Mouse (Mus musculus) forebrain, embryonic 15.5 days (tissue): Measurements from ENCODE around the gene Pdzd2. TPM values are rescaled to one million over a fixed set of nuclear protein-coding genes. Genes with fewer than 3 reads are reported as not detected.
A peak's percentile ranks its signal among the peaks of the same experiment; 100 is the strongest.

Source experiments
- ATAC-seq: fragments of 200-750 bp; cut with Nextera tagmentation; replicated peaks from 2 replicates; pipeline ENCODE4 v1.8.0; 2017; ENCODE audit warnings: mild to moderate bottlenecking, moderate TSS enrichment, moderate library complexity
- H3K27ac ChIP-seq: fragments of 300-500 bp; sonication (generic); replicated peaks from 2 replicates; pipeline ENCODE4 v1.5.1; 2015; ENCODE audit warnings: mild to moderate bottlenecking, inconsistent platforms
- H3K27me3 ChIP-seq: fragments of 300-500 bp; sonication (generic); 2 replicates; pipeline ENCODE4 v1.6.1; 2015; ENCODE audit warnings: inconsistent platforms
- H3K36me3 ChIP-seq: fragments of 300-500 bp; sonication (generic); 2 replicates; pipeline ENCODE4 v1.6.1; 2015; ENCODE audit warnings: mild to moderate bottlenecking, inconsistent platforms
- H3K4me1 ChIP-seq: fragments of 300-500 bp; sonication (generic); 2 replicates; pipeline ENCODE4 v1.6.1; 2015; ENCODE audit warnings: inconsistent platforms
- H3K4me2 ChIP-seq: fragments of 300-500 bp; sonication (generic); replicated peaks from 2 replicates; pipeline ENCODE4 v1.6.1; 2015; ENCODE audit warnings: mild to moderate bottlenecking, inconsistent platforms
- H3K4me3 ChIP-seq: fragments of 300-500 bp; sonication (generic); 2 replicates; pipeline ENCODE4 v1.5.1; 2015; ENCODE audit warnings: mild to moderate bottlenecking, inconsistent platforms
- H3K9ac ChIP-seq: fragments of 300-500 bp; sonication (generic); replicated peaks from 2 replicates; pipeline ENCODE4 v1.6.1; 2015; ENCODE audit warnings: mild to moderate bottlenecking, inconsistent platforms
- H3K9me3 ChIP-seq: fragments of 300-500 bp; sonication (generic); 2 replicates; pipeline ENCODE4 v1.6.1; 2016; ENCODE audit warnings: inconsistent platforms
- WGBS: fragments of 180-500 bp; shearing (Covaris S2); methylation state at CpG from one replicate; pipeline ENCODE4 v1.1.7; 2015; ENCODE audit warnings: mixed read lengths; 5-methylcytosine and 5-hydroxymethylcytosine counted together
- polyA plus RNA-seq: library from polyadenylated mRNA; unstranded; fragments of >200 nt; fragmentation: Nextera tagmentation; extraction: Ambion mirVana; gene quantifications from 2 replicates; pipeline ENCODE4 v1.2.1, GENCODE M21; 2015

The Pdzd2 gene
- polyA plus RNA-seq, 1 experiment from 2014 or later: 10.3 TPM

DNA sequence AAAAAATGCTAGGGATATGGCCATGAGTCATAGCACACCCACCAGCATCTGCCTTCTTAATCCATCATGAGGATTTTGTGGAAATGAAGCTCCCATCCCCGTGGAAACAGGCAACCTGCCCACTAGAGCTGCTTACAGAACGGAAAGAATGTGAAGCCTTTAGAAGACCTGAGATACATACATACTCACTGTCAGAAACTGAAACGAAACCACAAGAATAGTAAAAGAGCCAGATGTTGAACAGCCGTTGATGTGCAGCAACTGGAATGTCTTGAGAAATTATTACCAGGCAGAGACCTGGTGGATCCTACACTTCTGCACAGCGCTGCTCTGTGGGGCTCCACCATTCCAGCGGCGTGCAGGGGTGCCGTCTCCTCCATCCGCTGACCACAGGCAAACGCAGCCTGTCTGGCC lies 292.7 kb downstream of the Pdzd2 start:
- no peak overlapping the region for H3K4me2 ChIP-seq
- no peak overlapping the region for H3K27ac ChIP-seq
- no peak for ATAC-seq
- no peaks in the 10 kb centered on the region for H3K9me3 ChIP-seq
- WGBS: 86% methylated on average over 10 of the region's 10 CpGs
- H3K9ac ChIP-seq: no peak overlapping the region
- H3K27me3 ChIP-seq: no peaks in the 10 kb centered on the region
- H3K4me3 ChIP-seq: no peak overlapping the region
- no peaks in the 10 kb centered on the region for H3K36me3 ChIP-seq
- H3K4me1 ChIP-seq: no peaks in the 10 kb centered on the region

DNA sequence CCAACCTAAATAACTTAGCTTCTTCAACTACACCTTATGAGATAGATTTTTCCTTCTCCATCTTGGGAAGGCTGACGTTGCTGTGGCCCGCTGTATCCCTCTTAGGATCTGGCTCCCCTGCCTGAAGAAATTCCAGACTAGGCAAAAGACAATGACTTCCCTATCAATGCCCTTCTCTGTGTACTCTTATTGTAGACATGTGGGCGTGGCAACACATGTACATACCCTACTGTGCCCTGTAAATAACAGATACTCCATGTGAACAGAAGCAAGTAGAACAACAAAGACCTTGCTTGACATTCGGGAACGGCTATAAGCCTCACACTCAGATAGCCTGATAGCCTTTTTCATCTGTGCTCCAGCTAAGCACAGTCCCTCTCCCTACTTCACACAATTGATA lies 295.2 kb downstream of the Pdzd2 start:
- no peak overlapping the region for H3K4me2 ChIP-seq
- no peaks in the 10 kb centered on the region for H3K36me3 ChIP-seq
- no peak overlapping the region for H3K4me3 ChIP-seq
- no peak overlapping the region for H3K27ac ChIP-seq
- ATAC-seq: no peak
- H3K27me3 ChIP-seq: no peaks in the 10 kb centered on the region
- no peaks in the 10 kb centered on the region for H3K9me3 ChIP-seq
- WGBS: 69% methylated on average over 5 of the region's 5 CpGs
- no peaks in the 10 kb centered on the region for H3K4me1 ChIP-seq
- no peak overlapping the region for H3K9ac ChIP-seq

DNA sequence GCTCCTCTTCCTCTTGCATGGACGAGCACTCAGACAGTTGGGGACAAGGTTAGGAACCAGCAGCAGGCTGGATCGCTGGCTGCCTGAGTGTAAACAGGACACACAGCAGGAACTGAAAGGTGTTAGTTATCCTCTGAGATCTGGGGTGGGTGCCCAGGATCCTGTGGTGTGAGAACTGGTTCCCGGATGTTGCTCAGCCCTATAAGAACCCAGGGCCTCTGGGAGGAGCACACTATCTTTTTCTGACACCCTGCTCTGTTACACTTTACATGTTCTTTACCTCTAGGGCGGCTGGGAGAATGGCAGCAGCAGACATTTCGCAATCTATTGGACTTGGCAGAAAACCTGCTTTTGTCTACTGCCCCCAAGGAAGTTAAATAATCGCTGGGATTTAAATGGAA lies 300.4 kb downstream of the Pdzd2 start:
- no peaks in the 10 kb centered on the region for H3K27me3 ChIP-seq
- 49% methylated on average over 6 of the region's 6 CpGs for WGBS

DNA sequence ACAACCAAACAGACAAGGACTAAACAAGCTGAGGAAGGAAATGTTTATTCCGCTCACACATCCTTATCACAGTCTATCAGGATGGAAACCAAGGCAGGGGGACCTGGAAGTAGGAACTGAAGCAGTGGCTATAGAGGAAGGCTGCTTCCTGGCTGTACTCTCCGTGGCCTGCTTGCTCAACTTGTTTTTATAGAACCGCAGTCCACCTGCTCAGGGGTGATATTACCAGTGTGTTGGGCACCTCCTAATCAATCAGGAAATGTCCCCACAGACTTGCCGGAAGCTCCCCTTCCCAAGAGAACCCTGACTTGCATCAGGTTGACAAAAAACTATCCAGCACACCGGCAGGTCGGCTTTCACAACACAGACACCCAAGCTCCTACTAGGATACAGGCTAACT lies 301.0 kb downstream of the Pdzd2 start:
- Histone ChIP-seq H3K27me3 (no peaks in the 10 kb centered on the region), H3K4me3 (no peak overlapping the region), H3K4me1 (no peaks in the 10 kb centered on the region), H3K27ac (no peak overlapping the region), H3K36me3 (no peaks in the 10 kb centered on the region), H3K9ac (no peak overlapping the region), H3K9me3 (no peaks in the 10 kb centered on the region), H3K4me2 (no peak overlapping the region)
- no peak for ATAC-seq
- 87% methylated on average over 6 of the region's 6 CpGs for WGBS

More for the DNA sequence above, 300.4 kb downstream of the Pdzd2 start:
- Histone ChIP-seq H3K4me2 (no peak overlapping the region), H3K36me3 (no peaks in the 10 kb centered on the region), H3K9me3 (no peaks in the 10 kb centered on the region), H3K9ac (no peak overlapping the region), H3K4me3 (no peak overlapping the region), H3K4me1 (no peaks in the 10 kb centered on the region), H3K27ac (no peak overlapping the region)
- no peak for ATAC-seq

DNA sequence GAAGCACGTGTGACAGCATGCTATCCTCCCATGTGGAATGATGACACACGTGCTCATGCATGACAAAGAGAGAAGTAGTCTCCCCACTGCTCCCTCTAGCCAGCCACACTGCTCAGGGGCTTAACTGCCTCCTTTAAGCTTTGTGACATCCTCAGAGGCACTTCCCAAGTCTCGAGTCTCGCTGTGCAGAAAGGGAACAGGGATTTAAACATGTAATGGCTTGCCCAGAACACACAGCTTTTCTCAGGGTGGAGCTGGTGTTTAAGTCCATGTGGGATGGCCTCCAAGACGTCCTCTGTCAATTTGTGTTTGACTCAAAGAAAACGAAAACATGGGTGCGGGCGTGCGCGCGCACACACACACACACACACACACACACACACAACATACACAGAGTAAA lies 301.6 kb downstream of the Pdzd2 start:
- Histone ChIP-seq H3K9me3 (no peaks in the 10 kb centered on the region), H3K27ac (no peak overlapping the region), H3K4me1 (no peaks in the 10 kb centered on the region), H3K27me3 (no peaks in the 10 kb centered on the region), H3K9ac (no peak overlapping the region), H3K4me2 (no peak overlapping the region), H3K4me3 (no peak overlapping the region), H3K36me3 (no peaks in the 10 kb centered on the region)
- WGBS: 78% methylated on average over 11 of the region's 11 CpGs
- ATAC-seq: no peak

DNA sequence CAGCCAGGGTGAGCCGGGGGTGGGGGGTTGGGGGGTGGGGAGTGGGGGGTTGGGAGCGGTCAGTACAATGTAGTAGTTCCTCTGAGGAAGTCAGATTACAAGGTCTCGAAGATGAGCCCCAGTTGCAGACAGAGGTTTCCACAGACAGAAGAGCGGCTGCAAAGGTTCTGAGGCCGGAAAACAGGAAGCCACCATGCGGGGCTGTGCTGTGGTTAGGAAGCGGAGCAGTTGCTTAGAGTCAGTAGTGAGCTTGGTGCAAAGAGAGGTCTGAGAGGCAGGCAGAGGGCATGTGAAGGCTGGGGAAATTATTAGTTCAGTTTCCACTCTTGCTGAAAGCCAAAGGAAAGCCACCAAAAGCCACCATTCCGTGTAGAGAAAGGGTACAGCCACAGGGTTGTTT lies 303.8 kb downstream of the Pdzd2 start:
- H3K27ac ChIP-seq: no peak overlapping the region
- ATAC-seq: no peak
- H3K36me3 ChIP-seq: no peaks in the 10 kb centered on the region
- H3K27me3 ChIP-seq: no peaks in the 10 kb centered on the region
- no peak overlapping the region for H3K9ac ChIP-seq
- 88% methylated on average over 8 of the region's 8 CpGs for WGBS
- H3K4me2 ChIP-seq: no peak overlapping the region
- no peaks in the 10 kb centered on the region for H3K4me1 ChIP-seq
- no peak overlapping the region for H3K4me3 ChIP-seq
- no peaks in the 10 kb centered on the region for H3K9me3 ChIP-seq

DNA sequence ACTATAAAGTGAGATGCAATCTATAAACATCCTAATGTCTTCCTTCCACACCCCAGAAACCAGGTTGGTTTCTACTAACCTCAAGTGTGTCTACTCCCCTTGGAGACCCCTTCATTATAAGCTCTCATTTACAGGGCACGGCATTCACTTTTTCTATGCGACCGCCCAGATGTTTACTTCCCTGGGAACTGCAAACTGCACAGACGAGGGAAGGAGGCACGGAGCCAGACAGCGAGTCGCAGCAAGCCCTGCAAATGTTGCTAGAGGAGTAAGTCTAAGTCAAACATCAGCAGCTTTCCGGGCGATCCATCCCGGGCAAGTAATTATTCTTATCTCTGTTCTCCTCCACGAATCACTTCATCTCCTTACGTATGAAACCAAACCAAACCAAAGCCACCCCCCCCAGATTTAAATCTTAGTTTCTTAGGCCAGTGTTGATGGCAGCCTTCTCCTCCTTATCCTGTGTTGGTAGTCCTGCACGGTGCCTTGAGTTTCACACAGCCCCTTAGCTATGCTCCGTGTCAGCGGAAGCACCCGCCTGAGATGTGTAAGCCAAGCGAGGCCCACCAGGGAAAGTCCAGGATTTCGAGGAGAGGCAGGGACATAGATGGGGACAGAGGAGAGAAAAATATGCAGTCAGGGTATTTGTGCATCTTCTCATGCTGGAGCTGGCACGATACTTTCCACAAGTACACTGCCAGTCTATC lies 305.7 kb downstream of the Pdzd2 start:
- Histone ChIP-seq H3K27me3 (no peaks in the 10 kb centered on the region), H3K4me1 (no peaks in the 10 kb centered on the region), H3K9me3 (no peaks in the 10 kb centered on the region), H3K27ac (no peak overlapping the region), H3K4me2 (no peak overlapping the region), H3K4me3 (no peak overlapping the region), H3K9ac (no peak overlapping the region), H3K36me3 (no peaks in the 10 kb centered on the region)
- ATAC-seq: 0 out of 2 replicates have a peak, but pooled peaks have one; percentile 27
- WGBS: 75% methylated on average over 19 of the region's 19 CpGs

DNA sequence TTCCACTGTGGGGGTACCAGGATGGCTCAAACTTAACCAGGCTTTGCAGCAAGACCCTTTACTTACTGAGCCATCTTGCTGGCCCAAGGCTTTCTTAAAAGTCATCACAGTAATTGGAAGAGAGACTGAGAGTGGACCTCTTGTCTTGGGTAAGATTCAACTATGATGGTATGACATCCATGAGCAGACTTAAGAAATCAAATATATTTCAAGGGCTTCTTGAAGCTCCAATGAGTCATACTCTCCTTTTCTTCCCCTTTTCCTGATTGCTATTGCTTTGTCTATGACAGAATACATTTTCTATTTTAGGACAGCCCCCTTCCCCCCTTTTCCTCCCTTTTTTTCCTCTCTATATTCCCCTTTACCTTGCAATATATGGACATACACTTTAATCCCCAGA lies 306.8 kb downstream of the Pdzd2 start:
- H3K9ac ChIP-seq: no peak overlapping the region
- H3K4me1 ChIP-seq: no peaks in the 10 kb centered on the region
- no peaks in the 10 kb centered on the region for H3K36me3 ChIP-seq
- H3K27me3 ChIP-seq: no peaks in the 10 kb centered on the region
- no peak overlapping the region for H3K27ac ChIP-seq
- H3K9me3 ChIP-seq: no peaks in the 10 kb centered on the region
- no peak for ATAC-seq
- H3K4me3 ChIP-seq: no peak overlapping the region
- no peak overlapping the region for H3K4me2 ChIP-seq

DNA sequence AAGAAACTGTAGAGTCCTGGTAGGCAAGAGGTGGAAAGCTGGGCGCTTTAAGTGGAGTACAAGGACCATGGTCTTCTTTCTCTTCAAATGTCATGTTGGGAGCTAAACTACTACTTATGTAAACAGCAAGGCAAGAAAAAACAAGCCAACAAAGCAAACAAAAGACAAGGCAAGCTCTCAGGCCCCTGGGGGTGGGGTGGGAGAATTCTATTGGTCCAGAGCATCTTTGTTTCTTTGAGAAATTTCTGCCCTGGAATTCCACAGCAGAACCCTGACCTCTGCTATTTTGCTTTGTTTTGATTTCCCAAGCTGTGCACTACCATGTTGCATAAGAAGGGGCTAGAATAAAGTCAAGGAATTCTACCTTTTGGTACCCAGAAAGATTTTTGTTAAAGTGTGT lies 307.4 kb downstream of the Pdzd2 start:
- H3K27ac ChIP-seq: no peak overlapping the region
- WGBS: 93% methylated on average over 1 of the region's 1 CpGs
- H3K27me3 ChIP-seq: no peaks in the 10 kb centered on the region
- H3K4me2 ChIP-seq: no peak overlapping the region
- ATAC-seq: no peak
- H3K36me3 ChIP-seq: no peaks in the 10 kb centered on the region
- no peaks in the 10 kb centered on the region for H3K9me3 ChIP-seq
- no peak overlapping the region for H3K9ac ChIP-seq
- H3K4me3 ChIP-seq: no peak overlapping the region
- H3K4me1 ChIP-seq: no peaks in the 10 kb centered on the region

DNA sequence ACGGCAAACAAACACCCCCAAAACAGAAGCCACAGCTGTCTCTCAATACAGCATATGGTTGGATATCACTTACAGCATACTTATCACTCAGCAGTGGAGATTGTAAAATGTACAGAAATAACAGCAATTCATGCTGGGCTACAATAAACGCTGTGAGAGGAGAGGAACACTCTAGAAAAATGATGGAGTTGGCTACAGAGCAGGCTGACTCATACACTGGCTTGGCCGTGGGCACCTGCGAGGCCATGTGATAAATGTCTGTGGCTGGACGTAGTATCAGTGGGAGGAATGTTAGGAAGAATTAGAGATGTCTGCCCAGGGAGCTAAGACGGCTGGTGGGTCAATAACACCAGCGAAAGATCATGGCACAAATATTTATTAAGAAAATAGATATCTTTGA lies 308.0 kb downstream of the Pdzd2 start:
- 90% methylated on average over 7 of the region's 7 CpGs for WGBS
- H3K4me3 ChIP-seq: no peak overlapping the region
- no peaks in the 10 kb centered on the region for H3K36me3 ChIP-seq
- H3K27ac ChIP-seq: no peak overlapping the region
- H3K9me3 ChIP-seq: no peaks in the 10 kb centered on the region
- no peak overlapping the region for H3K4me2 ChIP-seq
- H3K27me3 ChIP-seq: no peaks in the 10 kb centered on the region
- no peak for ATAC-seq
- no peaks in the 10 kb centered on the region for H3K4me1 ChIP-seq
- H3K9ac ChIP-seq: no peak overlapping the region

DNA sequence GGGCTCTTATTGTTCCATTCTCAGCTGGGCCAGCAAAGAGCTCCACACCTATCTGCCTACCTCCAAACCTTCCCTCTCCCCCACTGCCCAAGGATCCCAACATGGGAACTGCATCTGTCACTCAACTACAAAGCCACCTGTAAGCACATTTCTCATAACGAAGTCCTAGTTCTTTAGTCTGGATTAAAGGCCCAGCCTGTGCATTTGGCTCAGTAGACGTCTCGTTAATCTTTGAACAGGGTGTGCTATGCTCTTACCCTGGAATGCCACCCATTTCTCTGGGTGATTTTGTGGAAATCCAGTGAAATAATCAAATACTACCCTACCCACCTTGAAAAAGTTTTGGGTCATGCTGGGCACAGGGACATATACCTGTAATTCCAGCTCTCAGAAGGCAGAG lies 308.5 kb downstream of the Pdzd2 start:
- 53% methylated on average over 3 of the region's 3 CpGs for WGBS
- no peaks in the 10 kb centered on the region for H3K36me3 ChIP-seq
- H3K4me2 ChIP-seq: no peak overlapping the region
- H3K27me3 ChIP-seq: no peaks in the 10 kb centered on the region
- H3K4me3 ChIP-seq: no peak overlapping the region
- no peak for ATAC-seq
- H3K9ac ChIP-seq: no peak overlapping the region
- H3K27ac ChIP-seq: no peak overlapping the region
- no peaks in the 10 kb centered on the region for H3K9me3 ChIP-seq
- H3K4me1 ChIP-seq: no peaks in the 10 kb centered on the region

DNA sequence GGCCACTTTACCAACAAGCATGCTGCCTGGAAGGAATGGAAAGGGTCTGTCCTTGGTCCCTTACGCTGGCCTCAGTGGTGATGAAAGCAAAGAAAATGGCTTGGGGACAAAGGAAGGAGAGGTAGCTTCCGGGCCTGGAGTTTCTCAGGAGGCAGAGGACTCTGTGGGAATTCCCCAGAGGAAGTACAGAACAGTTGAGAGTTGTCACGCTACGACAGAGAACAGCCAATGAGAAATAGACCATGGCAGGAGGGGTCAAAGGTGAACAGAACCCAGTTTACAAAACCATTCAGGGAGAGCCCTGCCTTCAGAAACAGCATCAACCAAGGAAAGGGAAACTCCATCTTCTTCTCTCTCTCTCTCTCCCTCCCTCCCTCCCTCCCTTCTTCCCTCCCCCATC lies 309.1 kb downstream of the Pdzd2 start:
- Histone ChIP-seq H3K9ac (no peak overlapping the region), H3K4me2 (no peak overlapping the region), H3K27me3 (no peaks in the 10 kb centered on the region), H3K36me3 (no peaks in the 10 kb centered on the region), H3K4me1 (no peaks in the 10 kb centered on the region), H3K9me3 (no peaks in the 10 kb centered on the region), H3K4me3 (no peak overlapping the region), H3K27ac (no peak overlapping the region)
- ATAC-seq: no peak
- WGBS: 81% methylated on average over 4 of the region's 4 CpGs
